Mouse (Mus musculus) limb, embryonic 14.5 days (tissue): ENCODE results near the gene 4930432K21Rik. TPM values are rescaled to one million over a fixed set of nuclear protein-coding genes. Genes with fewer than 3 reads are reported as not detected.

Experiments used
- ATAC-seq: fragments of 200-750 bp; cut with Nextera tagmentation; 2 replicates; pipeline ENCODE4 v1.8.0; 2017; ENCODE audit warnings: low read depth, moderate number of reproducible peaks, moderate TSS enrichment; ENCODE audit not compliant: low FRiP score
- DNase-seq: peaks from one replicate; pipeline ENCODE4 v3.0.0-alpha.2; 2015; ENCODE audit warnings: low spot score
- H3K27ac ChIP-seq: fragments of 300-500 bp; sonication (generic); replicated peaks from 2 replicates; pipeline ENCODE4 v1.5.1; 2014; ENCODE audit warnings: low read depth, mild to moderate bottlenecking, low read length, moderate library complexity, mixed read lengths
- H3K27me3 ChIP-seq: fragments of 300-500 bp; sonication (generic); 2 replicates; pipeline ENCODE4 v1.6.1; 2014; ENCODE audit warnings: low read length, mixed read lengths; ENCODE audit not compliant: control insufficient read depth, insufficient read depth
- H3K36me3 ChIP-seq: fragments of 300-500 bp; sonication (generic); 2 replicates; pipeline ENCODE4 v1.6.1; 2014; ENCODE audit warnings: mild to moderate bottlenecking, low read length, moderate library complexity, mixed read lengths; ENCODE audit not compliant: control insufficient read depth, insufficient read depth
- H3K4me1 ChIP-seq: fragments of 300-500 bp; sonication (generic); 2 replicates; pipeline ENCODE4 v1.6.1; 2014; ENCODE audit warnings: antibody characterized with exemption, low read length, mixed read lengths; ENCODE audit not compliant: control insufficient read depth, insufficient read depth
- H3K4me2 ChIP-seq: fragments of 300-500 bp; sonication (generic); replicated peaks from 2 replicates; pipeline ENCODE4 v1.6.1; 2014; ENCODE audit warnings: low read depth, mild to moderate bottlenecking, low read length, moderate library complexity; ENCODE audit not compliant: severe bottlenecking
- H3K4me3 ChIP-seq: fragments of 300-500 bp; sonication (generic); replicated peaks from 2 replicates; pipeline ENCODE4 v1.5.1; 2014; ENCODE audit warnings: low read length
- H3K9ac ChIP-seq: fragments of 300-500 bp; sonication (generic); 2 replicates; pipeline ENCODE4 v1.6.1; 2014; ENCODE audit warnings: mild to moderate bottlenecking, low read depth, low read length, moderate library complexity; ENCODE audit not compliant: severe bottlenecking
- H3K9me3 ChIP-seq: fragments of 300-500 bp; sonication (generic); 2 replicates; pipeline ENCODE4 v1.6.1; 2016; ENCODE audit warnings: low read length; ENCODE audit not compliant: control insufficient read depth
- POLR2A ChIP-seq: fragments of 200-500 bp; IDR thresholded peaks from 2 replicates; pipeline ENCODE4 v1.8.0; 2012; ENCODE audit warnings: inconsistent platforms, mild to moderate bottlenecking, moderate library complexity, borderline replicate concordance; ENCODE audit not compliant: insufficient read depth, insufficient read length; ENCODE audit errors: extremely low read depth
- WGBS: fragments of 180-500 bp; shearing (Covaris S2); extraction: QIAGEN DNeasy Blood & Tissue Kit; methylation state at CpG from one replicate; pipeline ENCODE4 v1.1.7; 2014; 5-methylcytosine and 5-hydroxymethylcytosine counted together
- polyA plus RNA-seq, 2 experiments: library from polyadenylated mRNA; depleted of rRNA in 1 of 2; stranded (reverse) in 1 of 2; unstranded in 1 of 2; fragments of >200 nt; fragmentation: Nextera tagmentation in 1 of 2; extraction: Ambion mirVana in 1 of 2; gene quantifications; 2 replicates each; pipeline versions ENCODE4 v1.2.1 to v1.2.3; 2012 to 2014

The 4930432K21Rik gene
- polyA plus RNA-seq, 2 experiments, result 0.72 to 1.7 TPM

- Histone ChIP-seq H3K27me3 (no peaks in the 10 kb centered on the region), H3K27ac (no peak overlapping the region), H3K4me3 (no peak overlapping the region), H3K9me3 (no peaks in the 10 kb centered on the region), H3K36me3 (peaks cover 61% of the 10 kb centered on the region), H3K4me1 (peaks cover 26% of the 10 kb centered on the region), H3K4me2 (no peak overlapping the region), H3K9ac (no peak overlapping the region)
- WGBS, result 95% methylated on average over 3 of the region's 3 CpGs
- no peak for ATAC-seq
- no peak for TF ChIP-seq POLR2A
- no peak for DNase-seq
Measured at GRCm38 (mm10) chr8:84206666-84207065, 58.8 kb downstream of the 4930432K21Rik start.

GRCm38 (mm10) chr8:84207811-84208210 lies 60.0 kb downstream of the 4930432K21Rik start:
- H3K4me1 ChIP-seq, result peaks cover 14% of the 10 kb centered on the region
- H3K9ac ChIP-seq, result no peak overlapping the region
- DNase-seq, result peak; percentile 40
- 51% methylated on average over 7 of the region's 7 CpGs for WGBS
- no peak for TF ChIP-seq POLR2A
- no peak overlapping the region; the same call in 1 of the 2 replicates for H3K4me2 ChIP-seq
- peak overlapping the region; percentile 58 for H3K27ac ChIP-seq
- no peak overlapping the region for H3K4me3 ChIP-seq
- peaks cover 73% of the 10 kb centered on the region for H3K36me3 ChIP-seq
- ATAC-seq, result no peak
- H3K27me3 ChIP-seq, result no peaks in the 10 kb centered on the region
- H3K9me3 ChIP-seq, result no peaks in the 10 kb centered on the region

- WGBS, result 53% methylated on average over 17 of the region's 17 CpGs
- no peak for TF ChIP-seq POLR2A
- ATAC-seq, result no peak
- Histone ChIP-seq H3K27me3 (no peaks in the 10 kb centered on the region), H3K27ac (no peak overlapping the region), H3K36me3 (peaks cover 81% of the 10 kb centered on the region), H3K9me3 (no peaks in the 10 kb centered on the region), H3K4me3 (no peak overlapping the region), H3K9ac (no peak overlapping the region), H3K4me1 (peaks cover 14% of the 10 kb centered on the region), H3K4me2 (no peak overlapping the region)
- DNase-seq, result no peak
Measured at GRCm38 (mm10) chr8:84208381-84209380, 60.9 kb downstream of the 4930432K21Rik start.

GRCm38 (mm10) chr8:84210167-84210791 lies 62.5 kb downstream of the 4930432K21Rik start:
- no peak overlapping the region for H3K4me2 ChIP-seq
- 62% methylated on average over 34 of the region's 34 CpGs for WGBS

GRCm38 (mm10) chr8:84211202-84211601 lies 63.4 kb downstream of the 4930432K21Rik start:
- DNase-seq (no peak), ATAC-seq (no peak)
- Histone ChIP-seq H3K4me1 (peaks cover 10% of the 10 kb centered on the region), H3K9me3 (no peaks in the 10 kb centered on the region), H3K4me2 (no peak overlapping the region), H3K9ac (no peak overlapping the region), H3K27ac (no peak overlapping the region), H3K36me3 (peaks cover 86% of the 10 kb centered on the region), H3K4me3 (no peak overlapping the region), H3K27me3 (no peaks in the 10 kb centered on the region)
- TF ChIP-seq POLR2A, result no peak
- 97% methylated on average over 3 of the region's 3 CpGs for WGBS

More at GRCm38 (mm10) chr8:84210167-84210791, 62.5 kb downstream of the 4930432K21Rik start:
- Histone ChIP-seq H3K27ac (no peak overlapping the region), H3K27me3 (no peaks in the 10 kb centered on the region), H3K9me3 (no peaks in the 10 kb centered on the region), H3K9ac (no peak overlapping the region), H3K4me1 (peaks cover 10% of the 10 kb centered on the region), H3K36me3 (peaks cover 84% of the 10 kb centered on the region), H3K4me3 (no peak overlapping the region)
- TF ChIP-seq POLR2A, result no peak
- DNase-seq (peak; percentile 84), ATAC-seq (peak; percentile 66; the same call in 1 of the 2 replicates)
